Mouse (Mus musculus): ENCODE results near the gene Hand2. TPM values are rescaled to one million over a fixed set of nuclear protein-coding genes. Genes with fewer than 3 reads are reported as not detected.

Gene Hand2
- total RNA-seq, 2 experiments from 2014 or later: not detected

Other genes starting within 250 kb of the Hand2 start
- gene Scrg1, start 134.9 kb downstream of the Hand2 start, total RNA-seq (2021): not detected
- 10 to 100 TPM in 1 of 2 experiments, 1 to 10 TPM in 1; 6.7 to 14.4 TPM for gene Sap30, start 166.9 kb downstream of the Hand2 start, total RNA-seq (2021)
- gene Hmgb2, start 190.9 kb downstream of the Hand2 start, total RNA-seq (2021): 1 to 10 TPM; 2.8 to 5.0 TPM

Measured in gastrocnemius, adult 18-20 months (tissue).